Mouse (Mus musculus): Measurements from ENCODE around the gene Serpina3k. TPM values are rescaled to one million over a fixed set of nuclear protein-coding genes. Genes with fewer than 3 reads are reported as not detected.

Serpina3k gene
- 0.60 and 1.7 TPM in 2 replicates for polyA plus RNA-seq (2012; rRNA removed)

GRCm38 (mm10) chr12:104338226-104338625 lies at the start of gene Serpina3k, which contains the start of gene Serpina3m:
Gene Serpina3k, plus strand, starts transcription at chr12:104338486.
Gene Serpina3m, plus strand, starts transcription at chr12:104338486.

GRCm38 (mm10) chr12:104314253-104314652 lies 24.0 kb upstream of the Serpina3k start, which contains the start of gene Serpina3j:
Gene Serpina3j, plus strand, starts transcription at chr12:104314553.

Other genes starting within 250 kb of the Serpina3k start
- 35.5 and 59.1 TPM in 2 replicates for gene Serpina5, start 237.4 kb upstream of the Serpina3k start, polyA plus RNA-seq (2012; rRNA removed)
- 0.32 and 0.51 TPM in 2 replicates for gene Serpina3a, start 225.8 kb upstream of the Serpina3k start, polyA plus RNA-seq (2012; rRNA removed)
- 0.14 and 0.24 TPM in 2 replicates for gene Serpina3b, start 210.5 kb upstream of the Serpina3k start, polyA plus RNA-seq (2012; rRNA removed)
- gene Serpina3c, start 184.6 kb upstream of the Serpina3k start, polyA plus RNA-seq (2012; rRNA removed) = 11.1 and 14.8 TPM in 2 replicates
- gene Serpina3f, start 123.9 kb upstream of the Serpina3k start, polyA plus RNA-seq (2012; rRNA removed) = 0.28 and 0.29 TPM in 2 replicates
- 42.6 and 43.3 TPM in 2 replicates for gene Serpina3g, start 102.2 kb upstream of the Serpina3k start, polyA plus RNA-seq (2012; rRNA removed)
- 0.06 TPM in 1 of 2 replicates, not detected in the other for gene Serpina3i, start 75.4 kb upstream of the Serpina3k start, polyA plus RNA-seq (2012; rRNA removed)
- not detected in 2 replicates for gene Serpina3j, start 23.9 kb upstream of the Serpina3k start, polyA plus RNA-seq (2012; rRNA removed)
- gene Serpina3m, start within 50 bp of the Serpina3k start, polyA plus RNA-seq (2012; rRNA removed) = 0.23 TPM in 1 of 2 replicates, not detected in the other
- gene Serpina3n, start 68.2 kb downstream of the Serpina3k start, polyA plus RNA-seq (2012; rRNA removed) = 29.6 and 59.0 TPM in 2 replicates
- 1.6 and 2.5 TPM in 2 replicates for gene Gsc, start 134.8 kb downstream of the Serpina3k start, polyA plus RNA-seq (2012; rRNA removed)

Measured in ovary, adult 2 months (tissue).